Comparison of ENCODE assay signal across 8 mouse cellular contexts in genomic region chr11:47658135-47658534, GRCm38 (mm10).
DNase-seq lines count a peak whose midpoint lies in the region; ATAC-seq and TF ChIP-seq lines count a peak whose summit lies in the region.

No protein-coding gene starts in this region.

- no peak for ATAC-seq in hindbrain, embryonic 16.5 days

- H3K36me3 ChIP-seq in hindbrain, embryonic 16.5 days (ENCODE audit: control insufficient read depth, insufficient read depth, low read length): no peaks in the 10 kb centered on the region

- intact Hi-C loops in heart, postnatal 14 days (cut with DNase I): no loop called here
- intact Hi-C loops in heart, postnatal 25 days (cut with DNase I): no loop called here

- no peaks in the 10 kb centered on the region for H3K9me3 ChIP-seq in hindbrain, embryonic 16.5 days (ENCODE audit: control insufficient read depth, low read length)

- DNase-seq in heart, postnatal 14 days: peak; percentile 16 to 35
- DNase-seq in heart, postnatal 25 days (ENCODE audit: low spot score): no peak
- peak; percentile 22 to 62 for DNase-seq in spleen, postnatal 10 days (ENCODE audit: low spot score in 2 of 2)
- DNase-seq in spleen, adult 12 weeks (ENCODE audit: low spot score): no peak
- peak; percentile 9 to 69 for DNase-seq in kidney, adult 8-10 months
- peak; percentile 5 for DNase-seq in retina, postnatal 7 days (ENCODE audit: low read depth, low spot score)

- no peak overlapping the region for H3K9ac ChIP-seq in hindbrain, embryonic 16.5 days (ENCODE audit: low read depth, low read length)

- no peak overlapping the region for H3K4me3 ChIP-seq in bone marrow, adult 2 months (replicated peaks; ENCODE audit: control insufficient read depth, low read depth, low read length)
- no peak overlapping the region for H3K4me3 ChIP-seq in hindbrain, embryonic 16.5 days (ENCODE audit: low read length)

- H3K4me2 ChIP-seq in hindbrain, embryonic 16.5 days (ENCODE audit: low read length): no peak overlapping the region

- TF ChIP-seq POLR2A in bone marrow, adult 2 months (IDR thresholded peaks at IDR 0.05; ENCODE audit: borderline replicate concordance, control insufficient read depth, low read depth, low read length): no peak

- WGBS in bone marrow, adult 2 months: 0% methylated on average over 1 of the region's 1 CpGs
- WGBS in hindbrain, embryonic 16.5 days: 3% methylated on average over 1 of the region's 1 CpGs

- no peak overlapping the region for H3K27ac ChIP-seq in bone marrow, adult 2 months (ENCODE audit: control insufficient read depth, insufficient read depth, low read depth, low read length, poor library complexity)
- H3K27ac ChIP-seq in hindbrain, embryonic 16.5 days (ENCODE audit: low read depth, low read length): no peak overlapping the region

- TF ChIP-seq CTCF in bone marrow, adult 2 months (IDR thresholded peaks at IDR 0.05; ENCODE audit: control insufficient read depth, insufficient read depth, low read length): peak; percentile 18; the same call in 1 of the 2 replicates

- H3K4me1 ChIP-seq in bone marrow, adult 2 months (ENCODE audit: control insufficient read depth, insufficient read depth, low read length): no peaks in the 10 kb centered on the region
- no peaks in the 10 kb centered on the region for H3K4me1 ChIP-seq in hindbrain, embryonic 16.5 days (ENCODE audit: control insufficient read depth, insufficient read depth, low read depth, low read length)

- H3K27me3 ChIP-seq in hindbrain, embryonic 16.5 days (replicated peaks; ENCODE audit: control insufficient read depth, insufficient read depth, low read length): no peaks in the 10 kb centered on the region

Comparison
In these comparisons a context has a peak if more than half of its experiments do, and no peak if none do; other contexts are left out.
1. DNase-seq: peak in heart, postnatal 14 days (2 of 2), spleen, postnatal 10 days (2 of 2), kidney, adult 8-10 months (2 of 2) and retina, postnatal 7 days (single experiment); none in heart, postnatal 25 days (single experiment) and spleen, adult 12 weeks (single experiment).